Mouse (Mus musculus): ENCODE data around the gene Prkcz. TPM values are rescaled to one million over a fixed set of nuclear protein-coding genes. Genes with fewer than 3 reads are reported as not detected.

Gene Prkcz
- total and polyA plus RNA-seq, 3 experiments: 0.16 to 11.8 (median 1.6) TPM

DNA sequence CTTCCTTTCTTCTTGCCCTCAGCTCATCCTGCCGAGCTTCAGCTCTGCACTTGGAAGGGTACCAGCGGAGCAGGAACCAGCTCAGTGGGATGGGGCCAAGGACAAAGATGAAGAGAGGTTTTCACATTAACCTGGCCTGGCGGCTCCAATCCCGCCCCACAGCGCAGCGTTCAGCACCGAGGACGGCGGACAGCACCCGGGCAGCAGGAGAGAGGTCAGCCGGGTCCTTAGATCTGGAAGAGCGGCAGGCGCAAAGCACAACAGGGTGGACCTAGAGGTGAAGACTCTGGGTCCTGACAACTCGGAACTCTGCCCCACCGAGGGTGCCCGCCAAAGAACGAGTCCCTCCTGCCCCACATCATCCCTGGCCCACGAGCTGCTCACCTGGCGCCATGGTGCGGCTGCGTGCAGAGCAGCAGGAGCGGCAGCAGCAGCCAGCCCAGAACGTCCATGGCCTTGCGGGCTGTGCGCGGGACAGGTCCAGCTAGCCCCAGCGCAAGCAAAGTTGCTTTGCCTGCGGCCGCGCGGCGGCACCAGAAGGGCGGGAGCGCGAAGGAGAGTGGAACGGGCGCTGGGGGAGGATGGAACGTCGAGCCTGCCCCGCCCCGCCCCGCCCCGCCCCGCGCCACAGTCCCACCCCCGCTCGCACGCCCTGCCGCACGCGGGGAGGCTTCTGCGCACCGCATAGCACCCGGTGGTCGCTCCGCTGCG lies 36.5 kb upstream of the Prkcz start, which contains the start of gene Gabrd:
TSS of gene Gabrd (minus strand) at position 602 of the 711 bp plus-strand sequence.
- H3K79me2 ChIP-seq (replicated peaks; ENCODE audit: control insufficient read depth, extremely low read depth, insufficient read depth, poor library complexity, severe bottlenecking): no peaks in the 10 kb centered on the region
- H3K4me3 ChIP-seq (replicated peaks in 1 of 3; ENCODE audit: low read depth in 2 of 3, low read length in 2 of 3, poor library complexity in 1 of 3): peak within 1 kb of the TSS in 1 of 3 experiments; percentile 55
- H3K4me1 ChIP-seq (ENCODE audit: control insufficient read depth in 1 of 2, insufficient read depth in 2 of 2): peaks cover 0 to 3% of the 10 kb centered on the region in 2 experiments; a peak in 1 of 4 replicates
- in situ Hi-C loops (cut with MboI; ENCODE audit: low pct_ligation_motif_present, low pct_unique_long_range_greater_than_20kb, low sequenced_read_pairs) (no loop called here), dilution Hi-C loops (cut with MboI; ENCODE audit: extremely low pct_ligation_motif_present, extremely low pct_unique_long_range_greater_than_20kb, low sequenced_read_pairs) (no loop called here)
- H3K4me2 ChIP-seq (ENCODE audit: insufficient read depth, low read depth, poor library complexity, severe bottlenecking): peak within 1 kb of the TSS; percentile 81
- no peak for DNase-seq (ENCODE audit: extremely low read depth)
- H3K27me3 ChIP-seq (replicated peaks): peaks cover 90% of the 10 kb centered on the region
- H3K9me3 ChIP-seq (replicated peaks; ENCODE audit: low read length): peaks cover 8% of the 10 kb centered on the region
- H3K27ac ChIP-seq (ENCODE audit: insufficient read depth, low read depth): no peak within 1 kb of the TSS
- no peak for TF ChIP-seq USF2 (conservative IDR thresholded peaks at IDR 0.05; ENCODE audit: low read depth, low read length)
- no peak for TF ChIP-seq HCFC1 (IDR thresholded peaks at IDR 0.05; ENCODE audit: low read depth, low read length)
- 0 out of 2 replicates have a peak, but pooled peaks have one; percentile 40 for TF ChIP-seq MXI1 (IDR thresholded peaks at IDR 0.05; ENCODE audit: low read depth, low read length)
- no peak for TF ChIP-seq POLR2AphosphoS2 (IDR thresholded peaks at IDR 0.05; ENCODE audit: low read depth, low read length)
- TF ChIP-seq SIN3A (IDR thresholded peaks at IDR 0.05; ENCODE audit: low read length): peak; percentile 91
- TF ChIP-seq TBP (conservative IDR thresholded peaks at IDR 0.05; ENCODE audit: low read depth, low read length): no peak
- H3K36me3 ChIP-seq (replicated peaks in 1 of 2; ENCODE audit: control insufficient read depth in 1 of 2, insufficient read depth in 1 of 2, low read length in 1 of 2): no peaks in the 10 kb centered on the region
- no peak within 1 kb of the TSS for H3K9ac ChIP-seq (ENCODE audit: insufficient read depth, low read depth)

DNA sequence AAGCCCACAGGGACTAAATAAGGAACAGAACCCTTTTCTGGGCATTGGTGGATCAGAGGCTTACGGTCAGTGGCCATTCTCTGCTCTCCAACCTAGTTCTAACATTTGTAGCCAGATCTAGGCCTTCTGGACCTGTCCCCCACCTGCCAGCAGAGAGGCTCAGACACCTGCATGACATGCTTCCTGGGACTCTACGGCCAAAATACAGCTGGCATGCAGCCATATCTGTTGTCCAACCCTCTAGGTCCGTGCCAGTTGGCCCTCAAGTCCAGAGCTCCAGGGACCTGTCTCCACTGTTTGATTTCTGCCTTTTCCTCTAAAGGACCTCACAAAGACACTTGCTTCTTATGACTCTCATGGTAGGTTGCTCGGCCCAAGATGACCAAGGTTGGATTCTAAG lies 35.6 kb upstream of the Prkcz start:
- H3K27me3 ChIP-seq (replicated peaks): peaks cover 89% of the 10 kb centered on the region
- in situ Hi-C loops (cut with MboI; ENCODE audit: low pct_ligation_motif_present, low pct_unique_long_range_greater_than_20kb, low sequenced_read_pairs) (no loop called here), dilution Hi-C loops (cut with MboI; ENCODE audit: extremely low pct_ligation_motif_present, extremely low pct_unique_long_range_greater_than_20kb, low sequenced_read_pairs) (no loop called here)
- H3K36me3 ChIP-seq (replicated peaks in 1 of 2; ENCODE audit: control insufficient read depth in 1 of 2, insufficient read depth in 1 of 2, low read length in 1 of 2): no peaks in the 10 kb centered on the region
- no peak overlapping the region for H3K9ac ChIP-seq (ENCODE audit: insufficient read depth, low read depth)
- no peak overlapping the region for H3K4me2 ChIP-seq (ENCODE audit: insufficient read depth, low read depth, poor library complexity, severe bottlenecking)
- TF ChIP-seq ETS1 (conservative IDR thresholded peaks at IDR 0.05; ENCODE audit: low read depth, low read length): no peak
- TF ChIP-seq PAX5 (IDR thresholded peaks at IDR 0.05; ENCODE audit: low read length): no peak
- TF ChIP-seq UBTF (IDR thresholded peaks at IDR 0.05; ENCODE audit: low read depth, low read length): no peak
- TF ChIP-seq RCOR1 (conservative IDR thresholded peaks at IDR 0.05; ENCODE audit: low read depth, low read length): no peak
- no peak for TF ChIP-seq HCFC1 (IDR thresholded peaks at IDR 0.05; ENCODE audit: low read depth, low read length)
- no peak for TF ChIP-seq ZMIZ1 (IDR thresholded peaks at IDR 0.05; ENCODE audit: low read depth, low read length)
- TF ChIP-seq JUND (conservative IDR thresholded peaks at IDR 0.05; ENCODE audit: low read depth, low read length): no peak
- TF ChIP-seq USF1 (IDR thresholded peaks at IDR 0.05; ENCODE audit: low read depth, low read length): no peak
- no peak for TF ChIP-seq ZC3H11A (IDR thresholded peaks at IDR 0.05; ENCODE audit: low read depth, low read length)
- no peak overlapping the region for H3K27ac ChIP-seq (ENCODE audit: insufficient read depth, low read depth)
- peaks cover 0 to 3% of the 10 kb centered on the region in 2 experiments; a peak in 1 of 4 replicates for H3K4me1 ChIP-seq (ENCODE audit: control insufficient read depth in 1 of 2, insufficient read depth in 2 of 2)
- no peak overlapping the region for H3K4me3 ChIP-seq (replicated peaks in 1 of 3; ENCODE audit: low read depth in 2 of 3, low read length in 2 of 3, poor library complexity in 1 of 3)
- H3K79me2 ChIP-seq (replicated peaks; ENCODE audit: control insufficient read depth, extremely low read depth, insufficient read depth, poor library complexity, severe bottlenecking): no peaks in the 10 kb centered on the region
- DNase-seq (ENCODE audit: extremely low read depth): no peak
- peaks cover 8% of the 10 kb centered on the region for H3K9me3 ChIP-seq (replicated peaks; ENCODE audit: low read length)
